Mouse (Mus musculus) MEL (cell line): ENCODE results near the gene Pdxk. TPM values are rescaled to one million over a fixed set of nuclear protein-coding genes. Genes with fewer than 3 reads are reported as not detected.
A peak's percentile ranks its signal among the peaks of the same experiment; 100 is the strongest.

Source experiments
- DNase-seq: peaks from one replicate; pipeline ENCODE4 v3.0.0; 2011; ENCODE audit warnings: low read depth, low spot score
- H3K27ac ChIP-seq: 2 replicates; pipeline ENCODE4 v1.5.1; 2012; ENCODE audit warnings: low read depth, mild to moderate bottlenecking, control low read depth, low read length, moderate library complexity; ENCODE audit not compliant: control insufficient read depth
- H3K27me3 ChIP-seq, 2 experiments: fragments of 150-350 bp in 1 of 2; sonication (generic) in 1 of 2; 2 replicates each; pipeline ENCODE4 v1.6.1; 2012; ENCODE audit warnings: low read length in 2 of 2, mild to moderate bottlenecking in 2 of 2, improper control_type of control experiment in 1 of 2, moderate library complexity in 1 of 2; ENCODE audit not compliant: insufficient read depth in 2 of 2, control insufficient read depth in 1 of 2
- H3K36me3 ChIP-seq, 2 experiments: 2 replicates each; pipeline ENCODE4 v1.6.1; 2012 to 2014; ENCODE audit warnings: low read length in 2 of 2, improper control_type of control experiment in 1 of 2, inconsistent platforms in 1 of 2, mild to moderate bottlenecking in 1 of 2; ENCODE audit not compliant: insufficient read depth in 2 of 2, control insufficient read depth in 1 of 2
- H3K4me1 ChIP-seq, 2 experiments: fragments of 150-350 bp in 1 of 2; sonication (generic) in 1 of 2; 2 replicates each; pipeline ENCODE4 v1.6.1; 2012; ENCODE audit warnings: low read length in 2 of 2, improper control_type of control experiment in 1 of 2, mild to moderate bottlenecking in 1 of 2; ENCODE audit not compliant: insufficient read depth in 2 of 2, control insufficient read depth in 1 of 2
- H3K4me3 ChIP-seq, 2 experiments: fragments of 150-350 bp in 1 of 2; sonication (generic) in 1 of 2; 2 replicates each; pipeline ENCODE4 v1.5.1; 2012; ENCODE audit warnings: low read depth in 2 of 2, low read length in 2 of 2, mild to moderate bottlenecking in 2 of 2, moderate library complexity in 2 of 2, control low read depth in 1 of 2, improper control_type of control experiment in 1 of 2; ENCODE audit not compliant: control insufficient read depth in 1 of 2, insufficient read depth in 1 of 2
- H3K79me2 ChIP-seq: 2 replicates; pipeline ENCODE4 v1.6.1; 2012; ENCODE audit warnings: mild to moderate bottlenecking, low read length, moderate library complexity; ENCODE audit not compliant: control insufficient read depth, poor library complexity, insufficient read depth
- H3K9ac ChIP-seq: 2 replicates; pipeline ENCODE4 v1.6.1; 2012; ENCODE audit warnings: low read depth, mild to moderate bottlenecking, control low read depth, low read length, moderate library complexity; ENCODE audit not compliant: control insufficient read depth, poor library complexity, severe bottlenecking
- H3K9me3 ChIP-seq: fragments of 150-350 bp; sonication (generic); replicated peaks from 2 replicates; pipeline ENCODE4 v1.6.1; 2012; ENCODE audit warnings: mild to moderate bottlenecking, low read length, improper control_type of control experiment, moderate library complexity; ENCODE audit not compliant: insufficient read depth
- GABPA ChIP-seq: IDR thresholded peaks from 2 replicates; pipeline ENCODE4 v1.6.1; 2012; ENCODE audit warnings: low read depth, mild to moderate bottlenecking, inconsistent platforms, low read length, improper control_type of control experiment, moderate library complexity
- GATA1 ChIP-seq: IDR thresholded peaks from 2 replicates; pipeline ENCODE4 v1.6.1; 2011; ENCODE audit warnings: low read depth, low read length, improper control_type of control experiment
- HCFC1 ChIP-seq: IDR thresholded peaks from 2 replicates; pipeline ENCODE4 v1.6.1; 2012; ENCODE audit warnings: low read depth, mild to moderate bottlenecking, inconsistent platforms, low read length, improper control_type of control experiment, moderate library complexity
- JUND ChIP-seq: IDR thresholded peaks from 2 replicates; pipeline ENCODE4 v1.6.1; 2011; ENCODE audit warnings: low read depth, mild to moderate bottlenecking, improper control_type of control experiment, low read length
- MAFK ChIP-seq: IDR thresholded peaks from 2 replicates; pipeline ENCODE4 v1.6.1; 2011; ENCODE audit warnings: low read depth, mild to moderate bottlenecking, low read length, improper control_type of control experiment, borderline replicate concordance
- MEF2A ChIP-seq: IDR thresholded peaks from 2 replicates; pipeline ENCODE4 v1.6.1; 2014; ENCODE audit warnings: low read depth, mild to moderate bottlenecking, inconsistent platforms, low read length, improper control_type of control experiment; ENCODE audit not compliant: poor library complexity, insufficient replicate concordance, severe bottlenecking; ENCODE audit errors: extremely low read depth
- MXI1 ChIP-seq: IDR thresholded peaks from 2 replicates; pipeline ENCODE4 v1.6.1; 2011; ENCODE audit warnings: mild to moderate bottlenecking, low read depth, low read length, improper control_type of control experiment
- MYB ChIP-seq: IDR thresholded peaks from 2 replicates; pipeline ENCODE4 v1.6.1; 2011; ENCODE audit warnings: mild to moderate bottlenecking, low read depth, low read length, improper control_type of control experiment
- NRF1 ChIP-seq: IDR thresholded peaks from 2 replicates; pipeline ENCODE4 v1.6.1; 2014; ENCODE audit warnings: low read depth, mild to moderate bottlenecking, inconsistent platforms, low read length, improper control_type of control experiment, moderate library complexity; ENCODE audit not compliant: poor library complexity, insufficient read depth, severe bottlenecking
- POLR2A ChIP-seq, 2 experiments: IDR thresholded peaks; 2 replicates each; pipeline ENCODE4 v1.6.1; 2011 to 2012; ENCODE audit warnings: low read length in 2 of 2, mild to moderate bottlenecking in 2 of 2, control low read depth in 1 of 2, improper control_type of control experiment in 1 of 2, low read depth in 1 of 2, moderate library complexity in 1 of 2; ENCODE audit not compliant: control insufficient read depth in 1 of 2, insufficient read depth in 1 of 2, poor library complexity in 1 of 2
- POLR2AphosphoS2 ChIP-seq: IDR thresholded peaks from 2 replicates; pipeline ENCODE4 v1.6.1; 2011; ENCODE audit warnings: low read length, improper control_type of control experiment
- SMC3 ChIP-seq: IDR thresholded peaks from 2 replicates; pipeline ENCODE4 v1.6.1; 2011; ENCODE audit warnings: low read depth, low read length, improper control_type of control experiment
- TAL1 ChIP-seq: IDR thresholded peaks from 2 replicates; pipeline ENCODE4 v1.6.1; 2012; ENCODE audit warnings: mild to moderate bottlenecking, inconsistent platforms, low read length, moderate library complexity, mixed read lengths
- UBTF ChIP-seq: IDR thresholded peaks from 2 replicates; pipeline ENCODE4 v1.6.1; 2012; ENCODE audit warnings: low read depth, mild to moderate bottlenecking, inconsistent platforms, low read length, improper control_type of control experiment, moderate library complexity, borderline replicate concordance; ENCODE audit not compliant: insufficient read depth
- ZKSCAN1 ChIP-seq: IDR thresholded peaks from 2 replicates; pipeline ENCODE4 v1.6.1; 2012; ENCODE audit warnings: low read depth, mild to moderate bottlenecking, inconsistent platforms, low read length, improper control_type of control experiment, moderate library complexity
- ZNF384 ChIP-seq: IDR thresholded peaks from 2 replicates; pipeline ENCODE4 v1.6.1; 2012; ENCODE audit warnings: low read depth, mild to moderate bottlenecking, inconsistent platforms, low read length, improper control_type of control experiment
- polyA plus RNA-seq, 2 experiments: library from polyadenylated mRNA; stranded (reverse) in 1 of 2; unstranded in 1 of 2; fragments of >175 nt in 1 of 2; fragments of >200 nt in 1 of 2; gene quantifications; 2 replicates each; pipeline versions ENCODE4 v1.2.1 to v1.2.4; 2012; ENCODE audit warnings: low replicate concordance in 2 of 2, low read depth in 1 of 2; ENCODE audit not compliant: insufficient read length in 2 of 2, insufficient read depth in 1 of 2, missing spikeins in 1 of 2
- total RNA-seq: library from RNA; depleted of rRNA; stranded (reverse); fragments of 300-350 nt; gene quantifications from 2 replicates; pipeline ENCODE4 v1.2.3, GENCODE M21; 2012

Gene Pdxk
- total and polyA plus RNA-seq, 3 experiments: 28.7 to 29.3 TPM; not detected in 1

DNA sequence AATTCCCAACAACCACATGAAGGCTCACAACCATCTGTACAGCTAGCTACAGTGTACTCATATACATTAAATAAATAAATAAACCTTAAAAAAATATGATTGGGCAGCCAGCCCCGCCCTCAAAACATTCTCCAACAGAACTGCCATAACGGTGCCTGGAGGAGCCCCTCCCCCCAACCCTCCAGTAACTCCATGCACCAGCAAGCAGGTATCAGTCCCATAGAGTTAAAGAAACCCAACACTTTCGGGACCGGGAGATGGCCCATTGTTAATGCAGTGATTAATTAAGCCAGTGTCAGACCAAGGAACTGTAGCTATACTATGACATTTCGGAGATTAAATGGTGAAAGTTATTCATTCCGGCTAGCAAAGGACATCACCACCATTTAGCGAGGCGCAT lies 52.9 kb downstream of the Pdxk start:
- peak overlapping the region; percentile 89 to 90 for H3K4me3 ChIP-seq
- peaks cover 0 to 8% of the 10 kb centered on the region in 2 experiments; a peak in 2 of 4 replicates for H3K4me1 ChIP-seq
- H3K9ac ChIP-seq: peak overlapping the region; percentile 81
- no peak overlapping the region for H3K27ac ChIP-seq
- peaks cover 4 to 12% of the 10 kb centered on the region in 2 experiments; a peak in 3 of 4 replicates for H3K36me3 ChIP-seq
- no peak for TF ChIP-seq HCFC1
- peak; percentile 43 for DNase-seq
- no peaks in the 10 kb centered on the region for H3K9me3 ChIP-seq
- peaks cover 25% of the 10 kb centered on the region for H3K79me2 ChIP-seq
- H3K27me3 ChIP-seq: no peaks in the 10 kb centered on the region

DNA sequence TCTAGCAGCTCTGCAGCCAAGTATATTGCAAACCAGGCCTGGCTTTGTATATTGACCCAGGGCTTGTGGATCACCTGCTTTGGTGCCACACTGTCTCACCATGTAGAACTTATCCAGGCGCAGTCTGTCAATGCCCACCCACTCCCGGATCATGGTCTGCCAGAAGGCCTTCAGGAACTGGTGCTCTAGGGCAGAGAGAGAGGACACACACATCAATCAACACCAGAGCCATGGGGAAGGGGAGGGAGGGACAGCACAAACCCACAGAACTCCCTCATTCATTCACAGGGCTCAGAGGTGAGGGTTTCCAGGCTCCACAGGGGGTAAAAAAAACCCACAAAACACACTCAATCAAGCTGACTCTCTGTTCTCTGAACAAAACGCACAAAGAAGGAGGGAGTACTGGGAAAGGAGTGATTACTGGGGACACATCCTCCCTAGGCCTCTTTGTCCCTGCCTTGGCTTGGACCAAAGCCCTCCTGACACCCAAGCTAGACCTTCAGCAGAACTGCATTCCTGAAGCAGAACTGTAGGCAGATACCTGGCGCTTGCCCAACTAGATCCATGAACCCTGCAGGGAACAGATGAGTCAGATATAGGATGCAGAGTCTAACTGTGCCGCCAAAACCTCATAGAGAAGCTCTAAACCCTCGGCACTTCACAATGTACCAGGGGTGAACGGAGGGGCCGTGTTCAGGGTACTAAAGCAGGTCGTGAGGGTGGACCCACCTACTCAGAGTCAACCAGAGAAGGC lies 55.6 kb downstream of the Pdxk start:
- H3K4me3 ChIP-seq: no peak overlapping the region
- TF ChIP-seq TAL1 (no peak), MXI1 (no peak), MEF2A (no peak), POLR2A (IDR thresholded peaks at IDR 0.05; ENCODE audit: control insufficient read depth in 1 of 2, insufficient read depth in 1 of 2, low read depth in 1 of 2, low read length in 2 of 2, poor library complexity in 1 of 2) (no peak), MYB (no peak), POLR2AphosphoS2 (no peak), ZKSCAN1 (no peak), MAFK (no peak), GABPA (no peak), NRF1 (no peak), SMC3 (no peak), UBTF (no peak), ZNF384 (no peak), JUND (no peak), GATA1 (no peak)
- no peaks in the 10 kb centered on the region for H3K9me3 ChIP-seq
- H3K27me3 ChIP-seq: no peaks in the 10 kb centered on the region
- H3K27ac ChIP-seq: no peak overlapping the region
- no peak for DNase-seq
- H3K79me2 ChIP-seq: peaks cover 25% of the 10 kb centered on the region
- no peak overlapping the region for H3K9ac ChIP-seq
- H3K4me1 ChIP-seq: peaks cover 0 to 14% of the 10 kb centered on the region in 2 experiments; a peak in 3 of 4 replicates
- H3K36me3 ChIP-seq: peaks cover 4 to 20% of the 10 kb centered on the region in 2 experiments
